Mouse (Mus musculus) liver, embryonic 14.5 days (tissue): Measurements from ENCODE around the gene Spsb4.

ENCODE experiments used
- CTCF ChIP-seq: IDR thresholded peaks from 2 replicates; pipeline ENCODE4 v1.5.1; 2016; ENCODE audit warnings: antibody characterized with exemption, low read depth, control low read depth
- EP300 ChIP-seq: IDR thresholded peaks from 2 replicates; pipeline ENCODE4 v1.6.1; 2016; ENCODE audit warnings: antibody characterized with exemption, low read depth

DNA sequence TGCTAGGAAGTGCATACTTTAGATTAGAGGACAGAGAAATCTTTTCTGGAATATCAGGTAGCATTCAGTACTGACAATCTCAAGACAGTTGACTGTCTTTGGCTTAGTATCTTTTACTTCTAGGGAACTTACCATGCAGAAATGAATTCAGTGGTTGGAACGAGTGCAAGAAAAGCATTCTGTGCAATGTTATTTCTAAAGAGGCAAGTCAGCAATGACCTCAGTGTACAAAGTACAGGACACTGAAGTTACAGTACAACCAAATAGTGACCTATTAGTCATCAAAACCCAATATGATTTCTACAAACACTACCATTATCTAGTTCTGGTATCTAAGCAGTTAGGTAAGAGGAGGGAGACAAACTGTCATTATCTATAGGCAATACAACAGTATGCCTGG lies 51.1 kb downstream of the Spsb4 start:
- TF ChIP-seq EP300, result no peak
- TF ChIP-seq CTCF, result no peak
